Mouse (Mus musculus): Measurements from ENCODE around the gene Sit1. TPM values are rescaled to one million over a fixed set of nuclear protein-coding genes. Genes with fewer than 3 reads are reported as not detected.

Gene Sit1
- polyA plus RNA-seq, 1 experiment from 2014 or later, result not detected

GRCm38 (mm10) chr4:43480985-43481384, 2.5 kb downstream of the Sit1 start:
- H3K4me2 ChIP-seq (ENCODE audit: low read depth, low read length), result no peak overlapping the region
- H3K4me3 ChIP-seq (ENCODE audit: low read depth, low read length), result no peak overlapping the region
- ATAC-seq (ENCODE audit: low read depth), result no peak
- no peaks in the 10 kb centered on the region for H3K27me3 ChIP-seq (ENCODE audit: control insufficient read depth, insufficient read depth, low read length)
- WGBS, result 84% methylated on average over 5 of the region's 5 CpGs
- H3K9ac ChIP-seq (replicated peaks; ENCODE audit: low read depth, low read length), result no peak overlapping the region
- no peaks in the 10 kb centered on the region for H3K9me3 ChIP-seq (ENCODE audit: control insufficient read depth, low read length)
- H3K27ac ChIP-seq (ENCODE audit: low read depth, low read length), result no peak overlapping the region
- no peaks in the 10 kb centered on the region for H3K4me1 ChIP-seq (ENCODE audit: control insufficient read depth, insufficient read depth, low read length)
- no peaks in the 10 kb centered on the region for H3K36me3 ChIP-seq (ENCODE audit: control insufficient read depth, insufficient read depth, low read length)

GRCm38 (mm10) chr4:43478906-43479832, 4.4 kb downstream of the Sit1 start:
- H3K36me3 ChIP-seq (ENCODE audit: control insufficient read depth, insufficient read depth, low read length), result no peaks in the 10 kb centered on the region
- H3K27me3 ChIP-seq (ENCODE audit: control insufficient read depth, insufficient read depth, low read length), result no peaks in the 10 kb centered on the region
- ATAC-seq (ENCODE audit: low read depth), result no peak
- 51% methylated on average over 24 of the region's 24 CpGs for WGBS
- no peak overlapping the region for H3K4me2 ChIP-seq (ENCODE audit: low read depth, low read length)
- no peak overlapping the region for H3K4me3 ChIP-seq (ENCODE audit: low read depth, low read length)
- no peak overlapping the region for H3K27ac ChIP-seq (ENCODE audit: low read depth, low read length)
- H3K9ac ChIP-seq (replicated peaks; ENCODE audit: low read depth, low read length), result no peak overlapping the region
- no peaks in the 10 kb centered on the region for H3K9me3 ChIP-seq (ENCODE audit: control insufficient read depth, low read length)
- H3K4me1 ChIP-seq (ENCODE audit: control insufficient read depth, insufficient read depth, low read length), result no peaks in the 10 kb centered on the region

GRCm38 (mm10) chr4:43478534-43478858, 5.0 kb downstream of the Sit1 start:
- ATAC-seq (ENCODE audit: low read depth), result peak; percentile 39; the same call in 1 of the 2 replicates
- no peaks in the 10 kb centered on the region for H3K27me3 ChIP-seq (ENCODE audit: control insufficient read depth, insufficient read depth, low read length)
- peak overlapping the region; percentile 33 for H3K4me2 ChIP-seq (ENCODE audit: low read depth, low read length)
- H3K36me3 ChIP-seq (ENCODE audit: control insufficient read depth, insufficient read depth, low read length), result no peaks in the 10 kb centered on the region
- no peak overlapping the region for H3K9ac ChIP-seq (replicated peaks; ENCODE audit: low read depth, low read length)
- WGBS, result 53% methylated on average over 8 of the region's 8 CpGs
- H3K4me3 ChIP-seq (ENCODE audit: low read depth, low read length), result peak overlapping the region; percentile 16; the same call in 1 of the 2 replicates
- no peaks in the 10 kb centered on the region for H3K9me3 ChIP-seq (ENCODE audit: control insufficient read depth, low read length)
- no peak overlapping the region for H3K27ac ChIP-seq (ENCODE audit: low read depth, low read length)
- no peaks in the 10 kb centered on the region for H3K4me1 ChIP-seq (ENCODE audit: control insufficient read depth, insufficient read depth, low read length)

GRCm38 (mm10) chr4:43477857-43478533, 5.5 kb downstream of the Sit1 start:
- WGBS, result 16% methylated on average over 11 of the region's 11 CpGs
- Histone ChIP-seq H3K36me3 (ENCODE audit: control insufficient read depth, insufficient read depth, low read length) (no peaks in the 10 kb centered on the region), H3K4me3 (ENCODE audit: low read depth, low read length) (peak overlapping the region; percentile 16; the same call in 1 of the 2 replicates), H3K4me2 (ENCODE audit: low read depth, low read length) (peak overlapping the region; percentile 33), H3K9ac (replicated peaks; ENCODE audit: low read depth, low read length) (no peak overlapping the region), H3K27ac (ENCODE audit: low read depth, low read length) (no peak overlapping the region), H3K9me3 (ENCODE audit: control insufficient read depth, low read length) (no peaks in the 10 kb centered on the region), H3K27me3 (ENCODE audit: control insufficient read depth, insufficient read depth, low read length) (no peaks in the 10 kb centered on the region), H3K4me1 (ENCODE audit: control insufficient read depth, insufficient read depth, low read length) (no peaks in the 10 kb centered on the region)
- ATAC-seq (ENCODE audit: low read depth), result peak; percentile 96

GRCm38 (mm10) chr4:43476604-43477003, 6.9 kb downstream of the Sit1 start:
- no peaks in the 10 kb centered on the region for H3K27me3 ChIP-seq (ENCODE audit: control insufficient read depth, insufficient read depth, low read length)

GRCm38 (mm10) chr4:43473636-43474035, 9.9 kb downstream of the Sit1 start:
- no peaks in the 10 kb centered on the region for H3K27me3 ChIP-seq (ENCODE audit: control insufficient read depth, insufficient read depth, low read length)
- H3K4me3 ChIP-seq (ENCODE audit: low read depth, low read length), result no peak overlapping the region
- H3K9ac ChIP-seq (replicated peaks; ENCODE audit: low read depth, low read length), result no peak overlapping the region
- 79% methylated on average over 1 of the region's 1 CpGs for WGBS
- H3K27ac ChIP-seq (ENCODE audit: low read depth, low read length), result no peak overlapping the region
- ATAC-seq (ENCODE audit: low read depth), result no peak
- no peaks in the 10 kb centered on the region for H3K4me1 ChIP-seq (ENCODE audit: control insufficient read depth, insufficient read depth, low read length)
- H3K9me3 ChIP-seq (ENCODE audit: control insufficient read depth, low read length), result no peaks in the 10 kb centered on the region
- H3K4me2 ChIP-seq (ENCODE audit: low read depth, low read length), result no peak overlapping the region
- no peaks in the 10 kb centered on the region for H3K36me3 ChIP-seq (ENCODE audit: control insufficient read depth, insufficient read depth, low read length)

More at GRCm38 (mm10) chr4:43476604-43477003, 6.9 kb downstream of the Sit1 start:
- no peak overlapping the region for H3K27ac ChIP-seq (ENCODE audit: low read depth, low read length)
- 93% methylated on average over 6 of the region's 6 CpGs for WGBS
- H3K4me1 ChIP-seq (ENCODE audit: control insufficient read depth, insufficient read depth, low read length), result no peaks in the 10 kb centered on the region
- ATAC-seq (ENCODE audit: low read depth), result no peak
- H3K9me3 ChIP-seq (ENCODE audit: control insufficient read depth, low read length), result no peaks in the 10 kb centered on the region
- no peaks in the 10 kb centered on the region for H3K36me3 ChIP-seq (ENCODE audit: control insufficient read depth, insufficient read depth, low read length)
- H3K9ac ChIP-seq (replicated peaks; ENCODE audit: low read depth, low read length), result no peak overlapping the region
- H3K4me2 ChIP-seq (ENCODE audit: low read depth, low read length), result no peak overlapping the region
- H3K4me3 ChIP-seq (ENCODE audit: low read depth, low read length), result no peak overlapping the region

- ATAC-seq (ENCODE audit: low read depth), result no peak
- H3K9me3 ChIP-seq (ENCODE audit: control insufficient read depth, low read length), result no peaks in the 10 kb centered on the region
- H3K27me3 ChIP-seq (ENCODE audit: control insufficient read depth, insufficient read depth, low read length), result no peaks in the 10 kb centered on the region
- no peak overlapping the region for H3K4me3 ChIP-seq (ENCODE audit: low read depth, low read length)
- H3K36me3 ChIP-seq (ENCODE audit: control insufficient read depth, insufficient read depth, low read length), result no peaks in the 10 kb centered on the region
- H3K4me2 ChIP-seq (ENCODE audit: low read depth, low read length), result no peak overlapping the region
- no peaks in the 10 kb centered on the region for H3K4me1 ChIP-seq (ENCODE audit: control insufficient read depth, insufficient read depth, low read length)
- 90% methylated on average over 10 of the region's 10 CpGs for WGBS
- no peak overlapping the region for H3K27ac ChIP-seq (ENCODE audit: low read depth, low read length)
- H3K9ac ChIP-seq (replicated peaks; ENCODE audit: low read depth, low read length), result no peak overlapping the region
Observed at GRCm38 (mm10) chr4:43470301-43470700, 13.2 kb downstream of the Sit1 start.

- no peaks in the 10 kb centered on the region for H3K27me3 ChIP-seq (ENCODE audit: control insufficient read depth, insufficient read depth, low read length)
- H3K4me1 ChIP-seq (ENCODE audit: control insufficient read depth, insufficient read depth, low read length), result no peaks in the 10 kb centered on the region
- H3K36me3 ChIP-seq (ENCODE audit: control insufficient read depth, insufficient read depth, low read length), result no peaks in the 10 kb centered on the region
- 95% methylated on average over 7 of the region's 7 CpGs for WGBS
- H3K4me3 ChIP-seq (ENCODE audit: low read depth, low read length), result no peak overlapping the region
- H3K27ac ChIP-seq (ENCODE audit: low read depth, low read length), result no peak overlapping the region
- no peak for ATAC-seq (ENCODE audit: low read depth)
- no peak overlapping the region for H3K9ac ChIP-seq (replicated peaks; ENCODE audit: low read depth, low read length)
- H3K4me2 ChIP-seq (ENCODE audit: low read depth, low read length), result no peak overlapping the region
- H3K9me3 ChIP-seq (ENCODE audit: control insufficient read depth, low read length), result no peaks in the 10 kb centered on the region
Observed at GRCm38 (mm10) chr4:43466872-43467271, 16.7 kb downstream of the Sit1 start.

GRCm38 (mm10) chr4:43465935-43466334, 17.6 kb downstream of the Sit1 start:
- Histone ChIP-seq H3K9ac (replicated peaks; ENCODE audit: low read depth, low read length) (no peak overlapping the region), H3K27ac (ENCODE audit: low read depth, low read length) (no peak overlapping the region), H3K4me1 (ENCODE audit: control insufficient read depth, insufficient read depth, low read length) (no peaks in the 10 kb centered on the region), H3K27me3 (ENCODE audit: control insufficient read depth, insufficient read depth, low read length) (no peaks in the 10 kb centered on the region), H3K4me3 (ENCODE audit: low read depth, low read length) (no peak overlapping the region), H3K9me3 (ENCODE audit: control insufficient read depth, low read length) (no peaks in the 10 kb centered on the region), H3K36me3 (ENCODE audit: control insufficient read depth, insufficient read depth, low read length) (no peaks in the 10 kb centered on the region), H3K4me2 (ENCODE audit: low read depth, low read length) (no peak overlapping the region)
- no peak for ATAC-seq (ENCODE audit: low read depth)
- WGBS, result 94% methylated on average over 6 of the region's 6 CpGs
